Mouse (Mus musculus): ENCODE measurements at regions not wholly inside any gene's neighbourhood (a gene's known extent, or its start where the extent isn't known, plus 50 kb on each side); places are given as distances from the start of the nearest gene placed in this dataset.

DNA sequence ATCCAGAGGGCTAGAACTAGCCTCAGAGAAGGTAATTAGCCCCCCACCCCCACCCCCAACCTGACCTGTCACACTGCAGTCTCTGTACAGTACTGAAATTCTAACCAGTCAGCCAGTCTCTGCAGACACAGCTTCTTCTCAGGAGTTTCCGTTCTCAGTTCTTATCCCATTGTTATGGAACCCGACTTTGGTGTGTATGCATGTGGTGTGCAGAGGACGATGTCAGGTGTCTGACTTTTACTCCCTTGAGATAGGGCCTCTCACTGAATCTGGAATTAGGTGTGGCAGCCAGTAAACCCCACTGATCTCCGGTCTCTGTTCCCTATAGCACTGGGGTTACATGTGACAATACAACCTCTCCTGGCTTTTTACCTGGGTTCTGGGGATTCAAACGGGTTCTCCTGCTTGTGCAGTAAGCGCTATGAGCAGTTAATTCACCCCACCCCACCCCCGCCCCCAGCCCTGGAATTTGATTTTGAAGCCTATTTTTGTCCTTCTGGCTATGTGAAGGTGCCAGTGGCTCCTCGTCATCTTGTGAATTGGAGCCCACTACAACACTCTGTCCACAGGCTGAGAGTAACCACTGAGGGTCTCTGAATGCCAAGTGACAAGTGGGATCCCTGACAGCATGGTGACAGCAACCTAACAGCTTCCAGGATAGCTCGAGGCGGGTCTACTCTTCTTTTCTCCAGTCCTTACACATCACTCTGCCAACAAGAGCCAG is 429.4 kb downstream of the Fut8 start:
- DNase-seq: no peak

DNA sequence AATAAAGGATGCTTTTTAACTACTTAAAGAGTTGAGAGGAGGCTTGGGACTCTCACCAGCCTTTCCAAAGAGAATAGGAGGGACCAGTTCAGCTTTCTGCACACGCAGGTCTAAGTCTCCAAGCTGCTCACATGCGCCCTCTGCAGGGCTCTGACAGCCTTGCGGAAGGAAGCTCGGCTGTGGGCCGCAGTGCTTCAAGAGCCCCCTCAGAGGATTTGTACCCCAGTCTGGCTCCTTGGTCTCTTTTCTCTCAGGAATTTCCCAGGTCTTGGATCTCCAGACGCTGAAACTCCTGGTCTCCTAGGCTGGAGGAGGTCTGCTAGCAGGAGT is 429.9 kb downstream of the Fut8 start:
- DNase-seq: peak; percentile 81

DNA sequence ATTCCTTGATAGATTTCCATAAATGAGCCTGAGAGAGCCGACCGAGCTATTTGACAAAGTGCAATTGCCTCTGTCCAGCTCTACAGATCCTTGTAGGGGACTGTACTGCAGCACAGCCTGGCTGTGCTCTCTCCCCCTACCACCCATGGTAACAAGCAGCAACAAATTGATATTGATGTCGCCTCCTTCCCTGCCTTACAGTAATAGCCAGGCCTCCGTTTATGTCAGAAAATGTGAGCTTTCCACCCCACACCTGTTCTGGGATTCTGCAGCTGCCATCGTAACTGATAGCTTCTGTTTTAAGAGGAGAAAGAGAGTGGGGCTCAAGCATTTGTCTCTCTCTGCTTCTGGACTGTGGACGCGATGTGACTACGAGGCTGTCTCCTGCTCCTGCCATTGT is 432.6 kb downstream of the Fut8 start:
- DNase-seq: no peak

DNA sequence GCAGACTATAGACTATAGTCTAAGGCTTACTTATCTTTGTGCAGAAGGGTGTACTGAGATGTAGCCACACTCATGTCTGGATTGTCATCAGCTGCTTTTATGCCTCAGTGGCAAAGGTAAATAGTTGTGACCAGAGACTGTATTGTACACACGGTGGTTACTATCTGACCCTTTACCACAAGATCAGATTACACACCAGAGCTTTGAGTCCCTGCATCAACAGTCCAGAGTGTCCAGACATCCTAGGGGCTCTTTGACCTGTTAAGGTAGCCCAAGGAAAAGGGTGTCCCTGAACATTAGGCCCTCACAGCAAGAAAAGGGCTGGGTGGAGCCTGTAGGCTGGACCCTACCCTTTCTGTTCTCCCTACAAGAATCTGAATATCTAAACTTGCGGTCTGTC is 436.4 kb downstream of the Fut8 start:
- no peak for DNase-seq

DNA sequence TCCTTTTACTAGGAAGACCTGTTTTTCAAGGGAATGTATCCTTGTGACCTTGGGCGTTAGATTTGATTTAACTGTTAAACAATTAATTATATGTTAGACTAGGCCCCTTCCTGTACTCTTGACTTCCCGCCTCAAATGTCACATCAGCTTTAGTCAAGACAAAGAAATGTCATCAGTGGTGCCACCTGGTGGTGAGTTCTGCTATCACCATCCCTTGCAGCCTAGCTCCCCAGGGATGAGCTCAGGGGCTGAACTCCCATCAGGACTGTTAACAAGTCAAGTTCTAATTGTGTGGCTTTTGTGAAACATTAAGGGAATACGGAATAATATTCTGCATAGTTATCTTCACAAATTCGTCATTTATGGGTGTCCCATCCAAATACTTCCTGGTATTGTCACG is 436.8 kb downstream of the Fut8 start:
- peak; percentile 66 for DNase-seq

DNA sequence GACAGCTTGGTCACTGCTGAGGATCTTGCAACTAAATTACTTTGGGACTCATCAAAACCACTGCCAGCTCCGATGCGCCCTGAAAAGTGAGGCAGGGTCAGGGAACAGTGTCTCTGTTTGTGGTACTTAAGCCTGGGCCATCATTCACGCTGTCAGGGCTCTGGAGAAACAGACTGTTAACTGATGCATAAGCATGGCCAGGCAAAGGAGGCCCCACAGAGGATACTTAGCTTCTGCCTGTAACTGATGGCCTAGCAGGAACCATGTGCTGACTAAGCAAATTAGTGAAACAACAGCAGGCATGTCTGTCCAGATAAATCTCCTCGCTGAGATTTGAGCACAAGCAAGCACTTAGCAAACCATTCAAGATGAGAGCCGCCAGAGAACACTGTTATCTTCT is 440.1 kb downstream of the Fut8 start:
- no peak for DNase-seq

DNA sequence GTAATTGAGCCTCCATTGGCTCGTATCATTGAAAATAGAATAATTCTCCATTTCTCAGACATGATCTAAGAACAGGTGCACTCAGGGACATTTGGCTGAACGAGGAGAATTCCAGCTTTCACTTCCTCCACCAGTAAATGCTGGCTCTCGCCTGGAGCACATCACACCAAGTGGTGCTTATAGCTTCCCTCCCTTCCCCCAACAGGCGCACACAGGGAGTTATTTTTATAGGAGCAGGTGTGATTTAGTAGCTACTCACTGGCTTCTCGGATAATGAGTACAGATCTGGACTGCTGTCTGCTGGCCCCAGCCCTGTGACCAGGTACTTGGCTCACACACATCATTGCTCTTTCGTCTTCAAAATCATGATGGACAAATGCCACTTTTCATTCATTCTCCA is 456.2 kb downstream of the Fut8 start:
- DNase-seq: no peak

DNA sequence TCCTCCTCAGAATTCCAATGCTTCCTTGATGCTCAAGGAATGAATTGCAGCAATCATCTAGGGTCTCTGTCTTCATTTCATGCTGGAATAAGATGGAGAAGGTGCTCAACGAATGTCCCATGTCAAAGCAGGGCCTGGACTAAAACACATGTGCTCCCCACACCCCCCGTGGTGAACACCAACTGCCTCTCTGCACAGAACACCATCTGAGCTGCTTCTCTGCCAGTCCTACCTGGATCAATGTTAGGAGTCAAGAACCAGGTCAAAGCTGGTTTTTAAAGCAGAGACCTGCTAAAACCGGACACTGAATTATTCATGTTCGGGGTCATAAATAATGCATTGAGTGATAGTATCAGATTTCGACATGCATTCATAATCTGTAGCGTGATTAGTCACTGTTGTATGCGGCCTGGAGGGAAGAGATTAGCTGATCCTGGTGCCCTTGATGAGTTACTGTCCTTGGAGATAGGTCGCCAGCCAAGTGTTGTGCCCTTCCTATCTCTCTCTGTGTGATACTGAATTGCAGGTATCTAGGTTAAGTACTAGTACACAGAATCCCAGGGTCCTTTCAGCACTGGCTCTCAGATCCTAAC is 458.2 kb downstream of the Fut8 start:
- DNase-seq: no peak

DNA sequence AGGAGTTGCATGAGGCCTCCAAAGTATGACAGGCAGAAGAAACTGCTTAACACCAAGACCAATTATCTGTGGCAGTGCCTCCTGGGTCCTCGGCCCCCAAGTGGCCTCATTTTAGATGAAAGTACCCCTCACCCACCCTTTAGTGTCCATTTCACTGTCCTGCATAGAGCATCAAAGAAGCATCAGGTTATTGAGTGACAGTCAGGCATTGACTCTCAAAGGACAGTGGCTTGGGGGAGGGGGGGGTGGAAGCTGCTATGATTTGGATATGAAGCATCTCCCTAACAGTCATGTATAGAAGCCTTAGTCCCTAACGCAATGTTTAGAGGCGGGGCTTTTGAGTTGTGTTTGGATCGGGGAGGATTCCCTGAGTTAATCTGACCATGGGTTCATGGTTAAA is 458.7 kb downstream of the Fut8 start:
- DNase-seq: no peak

DNA sequence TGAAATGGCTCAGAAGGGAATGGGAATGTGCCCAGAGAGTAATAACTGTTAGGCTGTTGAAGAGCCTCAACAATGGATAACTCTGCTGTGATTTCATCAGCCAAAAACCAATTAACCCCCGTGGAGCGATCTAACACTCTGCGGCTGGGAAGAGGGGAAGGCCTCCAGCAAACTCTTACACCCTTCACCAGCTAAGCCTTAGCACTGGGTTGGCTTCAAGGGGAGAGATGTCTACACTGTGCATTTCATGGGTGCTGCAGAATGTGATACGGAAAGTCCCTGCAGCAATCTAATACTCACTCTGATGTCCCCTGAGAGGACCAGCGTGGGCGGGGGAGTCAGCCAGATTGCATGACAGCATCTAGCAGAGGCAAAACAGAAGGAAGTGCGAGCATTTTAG is 460.2 kb downstream of the Fut8 start:
- no peak for DNase-seq

DNA sequence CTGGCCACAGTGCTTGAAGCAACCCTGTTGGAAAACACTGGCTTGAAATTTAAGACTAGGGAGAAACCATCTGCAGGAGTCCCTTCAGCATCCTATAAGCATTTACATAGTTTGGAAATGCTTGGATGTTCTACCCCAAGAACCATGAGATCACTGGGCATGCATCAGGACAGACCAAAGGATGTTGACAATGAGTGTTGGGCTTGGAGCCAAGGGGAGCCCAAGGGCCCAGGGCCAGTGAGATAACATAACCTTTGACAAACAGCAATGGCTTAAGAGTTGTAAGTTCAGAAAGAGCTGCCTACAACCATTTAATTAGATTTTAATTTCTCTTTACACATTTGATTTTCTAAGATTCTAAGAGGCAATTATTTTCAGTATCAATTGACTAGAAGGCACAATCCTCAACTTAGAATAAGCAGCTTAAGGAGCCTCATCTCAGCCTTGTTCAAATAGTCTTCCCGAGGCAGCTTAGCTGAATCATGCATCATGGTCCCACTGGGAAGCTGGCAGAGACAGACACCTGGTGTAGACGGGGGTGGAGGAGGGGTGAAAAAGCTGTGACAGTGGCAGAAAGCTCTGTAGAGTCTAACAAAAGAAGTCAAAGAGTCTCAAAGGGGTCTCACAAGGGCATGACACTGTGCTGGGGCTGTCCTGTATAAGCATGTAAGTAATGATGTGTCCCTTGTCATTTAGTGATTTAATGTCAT is 462.1 kb downstream of the Fut8 start:
- peak; percentile 50 for DNase-seq

DNA sequence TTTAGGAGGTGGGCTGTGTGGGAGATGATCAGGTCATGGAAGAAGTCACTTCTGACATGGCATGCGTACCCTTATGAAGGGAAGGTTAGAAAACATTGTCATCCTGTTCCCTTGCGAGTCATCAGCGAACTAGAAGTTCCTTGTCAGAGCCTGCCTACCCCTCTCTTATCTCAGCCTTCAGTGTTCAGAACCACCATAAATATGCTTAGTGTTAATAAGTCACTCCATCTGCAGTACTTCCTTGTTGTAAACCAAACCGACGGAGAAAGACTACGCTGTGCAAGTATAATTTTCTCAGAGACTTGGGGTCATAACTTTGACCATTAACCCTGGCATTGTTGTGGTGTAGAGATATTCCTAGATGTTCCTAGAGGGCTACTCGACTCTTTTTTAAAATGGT is 477.6 kb downstream of the Fut8 start:
- no peak for DNase-seq

DNA sequence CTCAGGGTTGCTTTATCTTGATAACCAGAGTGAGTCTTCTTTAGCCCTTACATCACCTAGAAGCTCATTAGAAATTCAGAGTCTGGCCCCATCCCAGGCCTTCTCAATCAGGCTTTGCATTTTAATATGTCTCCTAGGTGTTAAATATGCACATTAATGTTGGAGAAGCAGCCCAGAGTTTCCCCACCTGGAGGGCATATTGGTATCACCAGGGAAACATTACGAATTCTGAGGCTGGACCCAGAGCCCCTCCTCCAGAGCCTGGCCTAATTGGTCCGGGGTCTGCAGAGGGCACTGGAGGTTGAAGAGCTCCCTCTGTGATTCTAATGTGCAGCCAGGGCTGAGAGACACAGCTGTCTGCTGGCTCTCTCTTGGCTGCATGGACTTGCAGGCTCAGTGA is 478.1 kb downstream of the Fut8 start:
- DNase-seq: no peak

DNA sequence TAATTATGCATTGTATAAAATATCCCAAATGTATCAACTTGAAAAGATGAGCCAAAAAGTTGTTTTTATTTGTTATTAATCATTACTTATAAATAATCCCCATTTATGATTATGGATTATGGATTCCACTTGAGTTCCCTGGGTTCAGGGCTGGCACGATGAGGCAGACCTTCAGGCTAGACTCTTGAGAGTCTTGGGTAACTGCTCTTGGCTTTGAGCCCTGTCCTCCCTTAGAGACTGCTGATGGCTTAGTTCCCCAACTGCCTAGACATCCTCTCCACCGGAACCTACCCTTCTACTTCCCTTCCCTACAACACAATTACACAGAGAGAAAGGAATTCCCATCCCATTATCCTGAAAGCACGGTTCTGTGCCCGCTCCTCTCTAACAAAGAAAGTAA is 466.3 kb upstream of the Gm6657 start:
- DNase-seq: peak; percentile 56

DNA sequence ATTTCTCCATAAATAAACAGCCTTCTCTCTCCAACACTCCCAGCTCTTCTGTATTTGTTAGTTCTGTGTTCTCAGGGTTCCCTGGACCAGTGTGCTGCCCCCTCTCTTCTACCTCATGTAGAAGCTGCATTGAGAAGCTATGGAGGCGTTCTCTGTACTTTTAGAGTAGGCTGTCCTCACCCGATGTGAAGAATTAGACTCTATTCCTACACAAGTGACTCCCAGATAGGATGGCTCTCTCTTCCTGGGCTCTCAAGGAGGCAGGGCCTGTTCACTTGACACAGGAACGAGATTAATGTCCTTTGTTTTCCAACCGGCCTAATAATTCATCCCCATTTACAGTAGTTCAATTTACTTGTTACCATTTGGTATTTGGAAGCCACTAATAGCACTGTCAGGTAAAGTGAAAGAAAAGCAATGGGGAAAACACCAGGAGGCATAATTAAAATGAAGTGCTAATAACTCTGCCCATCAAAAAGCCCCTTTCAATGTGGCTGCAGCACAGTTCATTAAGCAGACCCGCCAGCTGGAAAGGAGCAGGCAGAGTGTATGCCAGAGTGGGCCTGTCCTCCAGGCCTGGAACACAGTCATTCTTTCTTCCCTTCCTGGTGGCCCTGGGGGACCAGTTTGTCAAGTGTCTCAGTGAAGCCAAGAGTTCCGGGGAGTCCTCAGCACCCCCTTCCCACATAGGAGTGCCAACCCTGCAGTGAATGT is 454.8 kb upstream of the Gm6657 start:
- peak; percentile 12 for DNase-seq

DNA sequence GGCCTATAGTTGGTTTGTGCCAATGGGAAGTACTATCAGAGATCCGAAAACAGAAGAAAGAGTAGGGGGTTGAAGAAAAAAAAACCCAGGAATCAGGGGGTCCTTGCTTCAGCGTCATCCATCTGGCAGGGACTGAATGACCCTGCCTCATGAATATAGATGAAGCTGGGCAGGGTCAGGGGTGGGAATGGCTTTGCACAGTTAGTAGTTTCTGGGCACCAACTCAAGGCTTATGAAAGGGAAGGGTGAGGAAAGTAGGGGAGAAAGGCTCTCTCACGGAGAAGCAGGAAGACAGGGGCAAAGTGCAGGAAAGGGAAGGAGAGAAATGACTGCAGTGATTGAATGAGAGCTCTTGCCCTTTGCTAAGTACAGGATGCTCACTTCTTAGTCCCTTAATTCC is 451.3 kb upstream of the Gm6657 start:
- peak; percentile 6 for DNase-seq

DNA sequence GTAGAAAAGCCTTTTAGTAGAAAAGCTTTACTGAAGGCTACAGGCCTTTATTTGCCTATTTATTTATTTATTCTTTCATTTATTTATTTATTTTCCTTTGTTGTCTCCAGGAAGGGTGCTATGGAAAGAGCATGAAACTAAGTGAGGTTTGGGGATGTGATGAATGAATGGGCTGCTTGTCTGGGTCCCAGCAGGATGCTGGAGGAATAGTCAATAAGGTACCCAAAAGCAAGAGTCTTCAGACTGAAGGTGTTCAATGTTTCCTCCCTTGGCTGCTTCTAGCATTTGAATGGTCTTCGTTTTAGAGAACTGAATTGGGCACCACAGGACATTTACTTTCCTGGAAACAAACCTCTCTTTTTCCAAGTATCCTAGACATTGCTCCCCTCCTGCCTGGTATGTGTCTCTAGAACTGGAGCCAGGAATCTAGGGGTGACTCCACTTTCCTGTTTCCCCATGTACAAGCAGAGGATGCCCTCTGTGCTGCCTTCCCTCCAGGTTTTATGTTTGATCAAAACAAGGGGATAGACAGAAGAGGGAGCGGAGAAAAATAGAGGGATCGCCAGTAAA is 444.5 kb upstream of the Gm6657 start:
- DNase-seq: no peak

DNA sequence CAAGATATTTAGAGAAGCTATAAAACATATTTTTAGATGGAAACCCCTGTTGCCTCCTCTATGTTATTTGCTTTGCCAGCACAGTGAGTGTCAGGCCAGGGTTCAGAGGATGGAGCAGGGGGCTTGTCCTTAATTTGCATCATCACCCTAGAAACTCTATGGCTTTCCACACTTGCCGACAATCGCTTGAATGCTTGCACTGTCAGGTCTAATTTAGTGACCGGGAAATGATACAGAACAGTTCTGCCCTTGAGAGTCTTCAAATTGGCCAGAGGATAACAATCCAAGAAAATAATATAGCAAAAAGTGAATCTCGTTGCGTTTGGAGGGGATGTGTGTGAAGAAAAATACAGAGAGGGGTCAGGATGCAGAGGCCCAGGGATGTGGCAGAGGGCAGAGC is 441.9 kb upstream of the Gm6657 start:
- DNase-seq: no peak

DNA sequence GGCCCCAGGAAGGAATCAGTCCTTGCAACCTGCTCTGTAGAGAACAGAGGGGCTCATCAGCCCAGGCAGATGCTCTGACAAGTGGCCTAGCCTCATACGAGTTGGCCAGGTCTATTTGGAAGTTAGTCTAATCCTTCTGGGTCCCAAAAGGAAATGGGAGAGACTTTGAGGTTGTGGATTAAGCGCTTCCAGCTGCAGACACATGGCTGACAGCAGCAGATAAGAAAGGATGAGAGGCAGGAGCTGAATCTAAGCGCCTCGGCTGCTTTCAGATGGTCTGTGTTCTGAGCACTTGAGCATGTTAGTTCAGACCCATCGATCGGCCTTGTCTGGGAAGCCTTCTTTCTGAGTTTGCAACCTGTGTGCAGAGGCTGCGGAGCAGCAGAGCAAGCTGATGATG is 438.0 kb upstream of the Gm6657 start:
- no peak for DNase-seq

DNA sequence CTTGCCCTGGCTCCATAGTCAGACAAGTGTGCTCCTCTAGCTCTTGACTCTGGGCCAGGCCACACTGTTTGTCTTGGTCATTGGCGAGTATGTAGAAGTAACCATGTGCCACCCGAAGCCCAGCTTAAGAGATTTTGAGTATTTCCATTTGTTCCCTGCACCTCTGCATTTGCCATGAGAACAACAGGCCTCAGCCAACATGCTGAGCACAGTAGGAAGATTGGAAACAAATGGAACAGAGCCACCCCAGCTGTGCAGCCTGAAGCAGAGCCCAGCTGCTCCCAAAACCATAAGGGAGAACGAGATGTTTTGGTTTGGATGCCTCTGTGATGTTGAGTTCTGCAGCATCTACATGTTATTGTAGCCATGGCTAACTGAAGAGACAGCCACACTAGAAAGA is 433.1 kb upstream of the Gm6657 start:
- DNase-seq: no peak

DNA sequence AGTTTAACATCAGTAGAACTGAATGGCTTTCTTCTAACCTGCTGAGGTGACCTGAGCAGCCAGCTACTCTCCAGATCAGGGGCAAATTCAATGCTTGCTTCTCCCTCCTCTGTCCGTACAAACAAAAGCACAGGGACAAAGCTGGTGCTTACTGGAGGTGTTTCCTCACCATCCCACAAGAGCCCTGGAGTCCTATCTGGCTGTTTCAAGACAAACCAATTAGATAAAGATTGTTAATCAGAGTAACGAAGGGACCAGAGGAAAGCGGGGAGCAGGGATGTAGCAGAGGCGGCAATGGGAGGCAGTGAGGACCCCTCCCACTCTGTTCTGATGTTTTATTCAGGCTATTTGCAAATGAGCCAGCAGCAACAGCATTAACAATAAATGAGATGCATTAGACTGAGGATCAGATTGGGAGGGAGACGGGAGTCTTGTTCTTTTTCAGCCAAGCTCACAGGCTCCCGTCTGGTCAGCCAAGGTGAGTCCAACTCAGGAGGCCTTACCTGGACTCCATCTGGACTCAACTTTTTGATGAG is 418.0 kb upstream of the Gm6657 start:
- DNase-seq: no peak

DNA sequence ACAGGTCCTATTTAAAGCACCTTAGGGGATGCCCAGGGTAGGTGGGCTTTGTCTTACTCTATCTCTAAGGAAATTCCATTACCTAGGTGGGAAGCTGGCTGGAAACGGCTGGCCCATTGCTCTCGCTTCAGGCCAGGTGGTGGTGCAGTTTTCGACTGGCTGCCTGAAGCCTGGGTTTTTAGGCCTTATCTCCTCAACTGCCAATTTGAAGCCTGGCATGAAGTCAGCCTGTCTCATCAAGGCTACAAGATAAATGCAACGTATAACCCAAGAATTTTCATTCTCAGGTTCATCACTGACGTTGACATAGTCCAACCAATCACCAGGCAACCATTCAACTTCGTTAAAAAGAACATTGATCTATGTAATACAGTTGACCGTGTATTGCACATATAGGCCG is 417.3 kb upstream of the Gm6657 start:
- DNase-seq: no peak

All from adrenal gland, postnatal 14 days (tissue).